Mouse (Mus musculus): Measurements from ENCODE around the gene Armt1.

DNA sequence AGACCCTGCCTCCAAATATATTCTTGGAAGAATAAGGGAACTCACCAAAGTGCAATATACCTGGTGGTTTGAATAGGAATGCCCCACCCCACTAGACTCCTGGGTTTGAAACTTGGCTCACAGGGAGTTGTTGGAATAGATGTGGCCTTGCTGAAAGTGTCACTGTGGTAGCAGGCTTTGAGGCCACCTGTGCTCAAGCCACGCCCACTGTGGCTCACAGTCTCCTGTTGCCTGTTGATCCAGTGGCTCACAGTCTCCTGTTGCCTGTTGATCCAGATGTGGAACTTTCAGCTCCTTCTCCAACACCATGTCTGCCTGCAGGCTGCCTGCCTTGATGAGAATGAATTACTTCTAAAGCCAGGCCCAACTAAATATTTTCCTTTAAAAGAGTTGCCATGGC, 51.6 kb downstream of the Armt1 start:
- no peak for TF ChIP-seq CTCF (IDR thresholded peaks at IDR 0.05; ENCODE audit: borderline replicate concordance, insufficient read depth, low read length)
- no peak for TF ChIP-seq POLR2A (IDR thresholded peaks at IDR 0.05; ENCODE audit: low read depth, low read length)

Data from embryonic fibroblast, embryonic 13.5 days (primary cell).